ENCODE assay signal across 7 mouse cellular contexts in the genomic region with DNA sequence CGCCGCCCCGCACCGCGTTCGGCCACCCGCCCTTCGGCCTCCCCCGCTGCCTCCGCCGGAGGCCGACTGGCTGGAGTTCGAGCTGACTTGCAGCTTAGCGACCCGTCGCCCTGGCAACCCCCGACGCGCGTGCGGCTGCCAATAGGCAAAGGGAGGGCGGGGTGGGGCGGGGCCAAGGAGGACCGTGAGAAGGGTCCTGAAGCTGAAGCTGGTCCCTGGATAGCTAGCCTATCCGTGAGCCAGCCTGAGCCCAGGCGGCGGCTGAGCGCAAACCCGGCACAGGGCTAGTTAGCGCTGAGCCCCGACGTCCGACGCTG. TPM values are rescaled to one million over a fixed set of nuclear protein-coding genes. Genes with fewer than 3 reads are reported as not detected.
DNase-seq lines count a peak whose midpoint lies in the region; ATAC-seq lines count a peak whose summit lies in the region.

No protein-coding gene starts in this region.

- no peaks in the 10 kb centered on the region for H3K9me3 ChIP-seq in embryonic facial prominence, embryonic 10.5 days
- H3K9me3 ChIP-seq in hindbrain, embryonic 11.5 days (ENCODE audit: control insufficient read depth, low read length): no peaks in the 10 kb centered on the region
- H3K9me3 ChIP-seq in limb, embryonic 10.5 days (replicated peaks): no peaks in the 10 kb centered on the region
- no peaks in the 10 kb centered on the region for H3K9me3 ChIP-seq in midbrain, embryonic 11.5 days (ENCODE audit: control insufficient read depth, low read length)

- H3K36me3 ChIP-seq in embryonic facial prominence, embryonic 10.5 days (replicated peaks): no peaks in the 10 kb centered on the region
- H3K36me3 ChIP-seq in hindbrain, embryonic 11.5 days (ENCODE audit: control insufficient read depth, insufficient read depth, low read length): no peaks in the 10 kb centered on the region
- H3K36me3 ChIP-seq in limb, embryonic 10.5 days: no peaks in the 10 kb centered on the region
- no peaks in the 10 kb centered on the region for H3K36me3 ChIP-seq in midbrain, embryonic 11.5 days (ENCODE audit: control insufficient read depth, insufficient read depth, low read length)

- H3K27ac ChIP-seq in embryonic facial prominence, embryonic 10.5 days (replicated peaks): peak overlapping the region; percentile 60; the same call in 1 of the 2 replicates
- H3K27ac ChIP-seq in hindbrain, embryonic 11.5 days (ENCODE audit: low read depth, low read length): 0 out of 2 replicates have a peak overlapping the region, but pooled peaks have one; percentile 47
- peak overlapping the region; percentile 63 for H3K27ac ChIP-seq in limb, embryonic 10.5 days
- no peak overlapping the region for H3K27ac ChIP-seq in midbrain, embryonic 11.5 days (ENCODE audit: low read depth, low read length)

- DNase-seq in thymus, postnatal 25 days: peak; percentile 10
- DNase-seq in thymus, adult 18-20 months: no peak
- DNase-seq in embryonic facial prominence, embryonic 10.5 days (ENCODE audit: low spot score): peak; percentile 97
- peak; percentile 94 for DNase-seq in hindbrain, embryonic 11.5 days (ENCODE audit: low spot score)
- DNase-seq in limb, embryonic 10.5 days (ENCODE audit: low spot score): peak; percentile 92
- peak; percentile 98 for DNase-seq in midbrain, embryonic 11.5 days (ENCODE audit: low spot score, missing footprints)
- DNase-seq in testis, postnatal 10 days (ENCODE audit: low spot score): peak; percentile 80

- H3K9ac ChIP-seq in hindbrain, embryonic 11.5 days (ENCODE audit: low read depth, low read length): no peak overlapping the region
- peak overlapping the region; percentile 52 for H3K9ac ChIP-seq in midbrain, embryonic 11.5 days (ENCODE audit: low read length)

- WGBS in embryonic facial prominence, embryonic 10.5 days: under 1% methylated on average over 34 of the region's 34 CpGs
- WGBS in hindbrain, embryonic 11.5 days: 1% methylated on average over 27 of the region's 34 CpGs
- WGBS in limb, embryonic 10.5 days: under 1% methylated on average over 34 of the region's 34 CpGs
- WGBS in midbrain, embryonic 11.5 days: under 1% methylated on average over 34 of the region's 34 CpGs

- ATAC-seq in hindbrain, embryonic 11.5 days (ENCODE audit: low FRiP score): peak; percentile 95
- peak; percentile 95 for ATAC-seq in midbrain, embryonic 11.5 days (ENCODE audit: low FRiP score)

- peak overlapping the region; percentile 63 for H3K4me3 ChIP-seq in embryonic facial prominence, embryonic 10.5 days
- peak overlapping the region; percentile 43 for H3K4me3 ChIP-seq in hindbrain, embryonic 11.5 days (ENCODE audit: low read depth, low read length)
- peak overlapping the region; percentile 61 for H3K4me3 ChIP-seq in limb, embryonic 10.5 days
- H3K4me3 ChIP-seq in midbrain, embryonic 11.5 days (ENCODE audit: low read depth, low read length): peak overlapping the region; percentile 53

- peaks cover 54% of the 10 kb centered on the region for H3K4me1 ChIP-seq in embryonic facial prominence, embryonic 10.5 days
- H3K4me1 ChIP-seq in hindbrain, embryonic 11.5 days (replicated peaks; ENCODE audit: control insufficient read depth, insufficient read depth, low read length): peaks cover 13% of the 10 kb centered on the region; the same call in 1 of the 2 replicates
- peaks cover 25% of the 10 kb centered on the region for H3K4me1 ChIP-seq in limb, embryonic 10.5 days
- peaks cover 11% of the 10 kb centered on the region; the same call in 1 of the 2 replicates for H3K4me1 ChIP-seq in midbrain, embryonic 11.5 days (ENCODE audit: control insufficient read depth, insufficient read depth, low read length)

- H3K4me2 ChIP-seq in hindbrain, embryonic 11.5 days (replicated peaks; ENCODE audit: low read depth, low read length): peak overlapping the region; percentile 95
- H3K4me2 ChIP-seq in midbrain, embryonic 11.5 days: peak overlapping the region; percentile 92

- peaks cover 100% of the 10 kb centered on the region for H3K27me3 ChIP-seq in embryonic facial prominence, embryonic 10.5 days (replicated peaks; ENCODE audit: low read depth, poor library complexity, severe bottlenecking)
- peaks cover 51% of the 10 kb centered on the region for H3K27me3 ChIP-seq in hindbrain, embryonic 11.5 days (ENCODE audit: control insufficient read depth, insufficient read depth, low read length)
- H3K27me3 ChIP-seq in limb, embryonic 10.5 days (ENCODE audit: low read depth, poor library complexity, severe bottlenecking): peaks cover 100% of the 10 kb centered on the region
- H3K27me3 ChIP-seq in midbrain, embryonic 11.5 days (ENCODE audit: control insufficient read depth, insufficient read depth, low read length): peaks cover 56% of the 10 kb centered on the region

RNA-seq across cellular contexts. Expression of a gene that starts 0.2 kb away (rescaled TPM):
- polyA plus RNA-seq in embryonic facial prominence, embryonic 10.5 days (2016; fragmentation: Nextera tagmentation; extraction: Ambion mirVana): 0.29 and 0.52 TPM in 2 replicates
- polyA plus RNA-seq in hindbrain, embryonic 11.5 days (2014; fragmentation: Nextera tagmentation; extraction: Ambion mirVana): 0.59 and 0.69 TPM in 2 replicates
- 0.11 TPM in 1 of 2 replicates, not detected in the other for polyA plus RNA-seq in limb, embryonic 10.5 days (2016; fragmentation: Nextera tagmentation; extraction: Ambion mirVana)
- 0.55 and 0.59 TPM in 2 replicates for polyA plus RNA-seq in midbrain, embryonic 11.5 days (2014; fragmentation: Nextera tagmentation; extraction: Ambion mirVana)

RNA-seq across cellular contexts. Expression of a gene that starts 25.3 kb away (rescaled TPM):
- polyA plus RNA-seq in embryonic facial prominence, embryonic 10.5 days (2016; fragmentation: Nextera tagmentation; extraction: Ambion mirVana): 0.29 and 0.39 TPM in 2 replicates
- polyA plus RNA-seq in hindbrain, embryonic 11.5 days (2014; fragmentation: Nextera tagmentation; extraction: Ambion mirVana): 1.7 TPM in 2 replicates
- polyA plus RNA-seq in limb, embryonic 10.5 days (2016; fragmentation: Nextera tagmentation; extraction: Ambion mirVana): not detected in 2 replicates
- polyA plus RNA-seq in midbrain, embryonic 11.5 days (2014; fragmentation: Nextera tagmentation; extraction: Ambion mirVana): 0.21 and 0.48 TPM in 2 replicates

Comparison
In these comparisons a context has a peak if more than half of its experiments do, and no peak if none do; other contexts are left out.
1. DNase-seq: peak in thymus, postnatal 25 days (single experiment), embryonic facial prominence, embryonic 10.5 days (single experiment), hindbrain, embryonic 11.5 days (single experiment), limb, embryonic 10.5 days (single experiment), midbrain, embryonic 11.5 days (single experiment) and testis, postnatal 10 days (single experiment); none in thymus, adult 18-20 months (0 of 2).
2. Peak in every context shown above with its lines, with median percentiles within 50 percentile points of each other: H3K4me3 ChIP-seq.